Mouse (Mus musculus): ENCODE measurements around the gene Mex3b. TPM values are rescaled to one million over a fixed set of nuclear protein-coding genes. Genes with fewer than 3 reads are reported as not detected.

Gene Mex3b
- polyA plus RNA-seq, 1 experiment = 6.8 TPM

GRCm38 (mm10) chr7:82838965-82839675, 28.0 kb upstream of the Mex3b start:
- no peak for TF ChIP-seq POLR2A (IDR thresholded peaks at IDR 0.05; ENCODE audit: borderline replicate concordance, low read depth, low read length)
- TF ChIP-seq CTCF (IDR thresholded peaks at IDR 0.05; ENCODE audit: low read depth, low read length) = no peak
- Histone ChIP-seq H3K27ac (ENCODE audit: insufficient read depth, low read depth, low read length) (peak overlapping the region; percentile 31), H3K4me1 (ENCODE audit: control insufficient read depth, insufficient read depth, low read length) (peaks cover 17% of the 10 kb centered on the region), H3K4me3 (ENCODE audit: insufficient read depth, low read length) (no peak overlapping the region)

- peaks cover 17% of the 10 kb centered on the region for H3K4me1 ChIP-seq (ENCODE audit: control insufficient read depth, insufficient read depth, low read length)
- TF ChIP-seq CTCF (IDR thresholded peaks at IDR 0.05; ENCODE audit: low read depth, low read length) (no peak), POLR2A (IDR thresholded peaks at IDR 0.05; ENCODE audit: borderline replicate concordance, low read depth, low read length) (no peak)
- no peak overlapping the region for H3K27ac ChIP-seq (ENCODE audit: insufficient read depth, low read depth, low read length)
- no peak overlapping the region for H3K4me3 ChIP-seq (ENCODE audit: insufficient read depth, low read length)
These were observed 24.8 kb upstream of the Mex3b start for GRCm38 (mm10) chr7:82842222-82842920.

GRCm38 (mm10) chr7:82850756-82851155, 16.4 kb upstream of the Mex3b start:
- Histone ChIP-seq H3K4me1 (ENCODE audit: control insufficient read depth, insufficient read depth, low read length) (peaks cover 17% of the 10 kb centered on the region), H3K4me3 (ENCODE audit: insufficient read depth, low read length) (no peak overlapping the region), H3K27ac (ENCODE audit: insufficient read depth, low read depth, low read length) (no peak overlapping the region)
- TF ChIP-seq POLR2A (IDR thresholded peaks at IDR 0.05; ENCODE audit: borderline replicate concordance, low read depth, low read length) (no peak), CTCF (IDR thresholded peaks at IDR 0.05; ENCODE audit: low read depth, low read length) (no peak)

DNA sequence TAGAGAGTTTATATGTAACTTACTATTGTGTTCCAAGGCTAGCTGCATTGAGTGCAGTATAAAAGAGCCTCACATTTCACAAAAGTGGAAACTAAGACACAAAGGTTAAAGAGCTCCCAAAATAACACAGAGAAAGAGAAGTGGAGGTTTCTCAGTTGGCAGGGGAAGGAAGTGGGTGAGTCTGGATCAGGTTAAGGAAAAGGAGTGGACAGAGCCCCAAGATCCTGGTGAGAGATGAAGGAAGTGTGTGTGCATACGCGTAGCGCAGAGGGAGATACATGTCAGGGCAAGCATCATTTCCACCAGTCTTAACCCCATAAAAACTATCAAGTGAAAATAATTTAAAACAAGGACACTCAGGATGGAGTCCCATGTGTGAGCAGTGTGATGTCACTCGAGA, 15.5 kb upstream of the Mex3b start:
- TF ChIP-seq CTCF (IDR thresholded peaks at IDR 0.05; ENCODE audit: low read depth, low read length) (no peak), POLR2A (IDR thresholded peaks at IDR 0.05; ENCODE audit: borderline replicate concordance, low read depth, low read length) (no peak)
- H3K27ac ChIP-seq (ENCODE audit: insufficient read depth, low read depth, low read length) = no peak overlapping the region
- peaks cover 17% of the 10 kb centered on the region for H3K4me1 ChIP-seq (ENCODE audit: control insufficient read depth, insufficient read depth, low read length)
- no peak overlapping the region for H3K4me3 ChIP-seq (ENCODE audit: insufficient read depth, low read length)

GRCm38 (mm10) chr7:82854195-82854766, 12.9 kb upstream of the Mex3b start:
- Histone ChIP-seq H3K27ac (ENCODE audit: insufficient read depth, low read depth, low read length) (no peak overlapping the region), H3K4me1 (ENCODE audit: control insufficient read depth, insufficient read depth, low read length) (peaks cover 30% of the 10 kb centered on the region), H3K4me3 (ENCODE audit: insufficient read depth, low read length) (no peak overlapping the region)
- TF ChIP-seq CTCF (IDR thresholded peaks at IDR 0.05; ENCODE audit: low read depth, low read length) (no peak), POLR2A (IDR thresholded peaks at IDR 0.05; ENCODE audit: borderline replicate concordance, low read depth, low read length) (no peak)

GRCm38 (mm10) chr7:82858611-82859010, 8.5 kb upstream of the Mex3b start:
- Histone ChIP-seq H3K4me3 (ENCODE audit: insufficient read depth, low read length) (no peak overlapping the region), H3K4me1 (ENCODE audit: control insufficient read depth, insufficient read depth, low read length) (peaks cover 16% of the 10 kb centered on the region)

DNA sequence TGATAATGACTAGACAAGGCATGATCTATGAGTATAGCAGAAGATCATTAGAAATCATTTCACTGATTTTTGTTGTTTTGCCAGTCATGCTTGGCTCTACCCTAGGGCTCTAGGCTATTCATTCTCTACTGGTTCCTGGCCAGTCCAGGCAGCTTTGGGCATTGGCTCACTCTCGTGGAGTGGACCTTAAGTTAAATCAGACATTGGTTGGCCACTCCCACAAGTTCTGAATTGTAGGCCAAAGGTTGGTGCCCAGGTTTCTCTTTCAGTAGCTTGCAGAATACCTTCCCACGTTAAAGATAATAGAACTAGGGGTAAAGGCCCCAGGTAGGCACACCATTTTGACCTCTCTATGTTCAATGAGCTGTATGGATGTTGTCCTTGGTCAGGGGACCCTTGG, 6.5 kb upstream of the Mex3b start:
- Histone ChIP-seq H3K27ac (ENCODE audit: insufficient read depth, low read depth, low read length) (no peak overlapping the region), H3K4me3 (ENCODE audit: insufficient read depth, low read length) (no peak overlapping the region), H3K4me1 (ENCODE audit: control insufficient read depth, insufficient read depth, low read length) (peaks cover 19% of the 10 kb centered on the region)
- TF ChIP-seq CTCF (IDR thresholded peaks at IDR 0.05; ENCODE audit: low read depth, low read length) = no peak
- no peak for TF ChIP-seq POLR2A (IDR thresholded peaks at IDR 0.05; ENCODE audit: borderline replicate concordance, low read depth, low read length)

More at GRCm38 (mm10) chr7:82858611-82859010, 8.5 kb upstream of the Mex3b start:
- H3K27ac ChIP-seq (ENCODE audit: insufficient read depth, low read depth, low read length) = no peak overlapping the region
- TF ChIP-seq POLR2A (IDR thresholded peaks at IDR 0.05; ENCODE audit: borderline replicate concordance, low read depth, low read length) (no peak), CTCF (IDR thresholded peaks at IDR 0.05; ENCODE audit: low read depth, low read length) (no peak)

- Histone ChIP-seq H3K4me1 (ENCODE audit: control insufficient read depth, insufficient read depth, low read length) (peaks cover 14% of the 10 kb centered on the region), H3K4me3 (ENCODE audit: insufficient read depth, low read length) (no peak overlapping the region), H3K27ac (ENCODE audit: insufficient read depth, low read depth, low read length) (no peak overlapping the region)
- TF ChIP-seq CTCF (IDR thresholded peaks at IDR 0.05; ENCODE audit: low read depth, low read length) = no peak
- TF ChIP-seq POLR2A (IDR thresholded peaks at IDR 0.05; ENCODE audit: borderline replicate concordance, low read depth, low read length) = no peak
These were observed 3.8 kb upstream of the Mex3b start for GRCm38 (mm10) chr7:82863341-82863740.

- Histone ChIP-seq H3K4me3 (ENCODE audit: insufficient read depth, low read length) (no peak overlapping the region), H3K27ac (ENCODE audit: insufficient read depth, low read depth, low read length) (no peak overlapping the region), H3K4me1 (ENCODE audit: control insufficient read depth, insufficient read depth, low read length) (peaks cover 6% of the 10 kb centered on the region; the same call in 1 of the 2 replicates)
- TF ChIP-seq POLR2A (IDR thresholded peaks at IDR 0.05; ENCODE audit: borderline replicate concordance, low read depth, low read length) (no peak), CTCF (IDR thresholded peaks at IDR 0.05; ENCODE audit: low read depth, low read length) (no peak)
These were observed 2.7 kb upstream of the Mex3b start for GRCm38 (mm10) chr7:82864260-82864990.
